Mouse (Mus musculus) E14TG2a.4 (cell line): ENCODE measurements at regions not wholly inside any gene's neighbourhood (a gene's known extent, or its start where the extent isn't known, plus 50 kb on each side); places are given as distances from the start of the nearest gene placed in this dataset.

ENCODE experiments used
- CTCF ChIP-seq: conservative IDR thresholded peaks from 2 replicates; pipeline ENCODE4 v1.5.1; 2014; ENCODE audit warnings: low read length
- POU5F1 ChIP-seq: IDR thresholded peaks from 2 replicates; pipeline ENCODE4 v1.6.1; 2014; ENCODE audit warnings: low read length, borderline replicate concordance

- TF ChIP-seq CTCF: no peak
- no peak for TF ChIP-seq POU5F1
Observed at GRCm38 (mm10) chr8:97447696-97448095, 1559.3 kb upstream of the Got2 start.
